In genomic region chr16:18059243-18059642, GRCm38 (mm10) we compare ENCODE assay signal across 27 mouse cellular contexts. TPM values are rescaled to one million over a fixed set of nuclear protein-coding genes. Genes with fewer than 3 reads are reported as not detected.
DNase-seq lines count a peak whose midpoint lies in the region; ATAC-seq lines count a peak whose summit lies in the region.
"Had no signal": no experiment of that assay in that cellular context is flagged by ENCODE, and none has a peak within 500 bp of the region (broad histone marks: within the 10 kb centered on the region; RNA-seq: fewer than 3 reads in every experiment).

No protein-coding gene starts in this region.

- no peaks in the 10 kb centered on the region for H3K36me3 ChIP-seq in embryonic facial prominence, embryonic 10.5 days (replicated peaks)
- H3K36me3 ChIP-seq in forebrain, embryonic 11.5 days (ENCODE audit: control insufficient read depth, insufficient read depth, low read length), result no peaks in the 10 kb centered on the region
- H3K36me3 ChIP-seq: forebrain, embryonic 12.5 days; hindbrain, embryonic 10.5 days; hindbrain, embryonic 15.5 days; midbrain, embryonic 12.5 days; neural tube, embryonic 12.5 days had no signal

- H3K27me3 ChIP-seq in embryonic facial prominence, embryonic 10.5 days (replicated peaks; ENCODE audit: low read depth, poor library complexity, severe bottlenecking), result no peaks in the 10 kb centered on the region
- no peaks in the 10 kb centered on the region for H3K27me3 ChIP-seq in forebrain, embryonic 11.5 days (ENCODE audit: control insufficient read depth, insufficient read depth, low read length)
- H3K27me3 ChIP-seq: forebrain, embryonic 12.5 days; hindbrain, embryonic 15.5 days; midbrain, embryonic 12.5 days; neural tube, embryonic 12.5 days had no signal

- WGBS in embryonic facial prominence, embryonic 10.5 days, result 84% methylated on average over 10 of the region's 10 CpGs
- 82% methylated on average over 10 of the region's 10 CpGs for WGBS in forebrain, embryonic 11.5 days

- no peak for DNase-seq in frontal cortex, postnatal 14 days (ENCODE audit: low spot score in 2 of 2)
- DNase-seq in thymus, postnatal 14 days, result peak; percentile 76
- no peak for DNase-seq in adrenal gland, postnatal 36 days
- no peak for DNase-seq in embryonic facial prominence, embryonic 10.5 days (ENCODE audit: low spot score)
- no peak for DNase-seq in forebrain, embryonic 11.5 days (ENCODE audit: low spot score)
- DNase-seq: adrenal gland, adult 2 months; cerebellum, adult 8-10 months; heart, postnatal 14 days; kidney, adult 11 months; kidney, postnatal 14 days; layer of hippocampus, adult 9-11 months; liver; lung, adult 2 months; lung, postnatal 14 days; right cerebral cortex, adult 18-20 months had no signal

- no peak overlapping the region for H3K9ac ChIP-seq in forebrain, embryonic 11.5 days (ENCODE audit: low read length)
- H3K9ac ChIP-seq: forebrain, embryonic 12.5 days; hindbrain, embryonic 15.5 days; liver, embryonic 14.5 days; midbrain, embryonic 12.5 days; neural tube, embryonic 12.5 days had no signal

- 0 out of 2 replicates have a peak, but pooled peaks cover 7% of the 10 kb centered on the region for H3K4me1 ChIP-seq in embryonic facial prominence, embryonic 10.5 days
- no peaks in the 10 kb centered on the region for H3K4me1 ChIP-seq in forebrain, embryonic 11.5 days (replicated peaks; ENCODE audit: control insufficient read depth, insufficient read depth, low read length)
- H3K4me1 ChIP-seq: forebrain, embryonic 12.5 days; hindbrain, embryonic 10.5 days; hindbrain, embryonic 15.5 days; midbrain, embryonic 12.5 days; neural tube, embryonic 12.5 days had no signal

- ATAC-seq in frontal cortex, adult (ENCODE audit: low TSS enrichment), result peak; percentile 24; the same call in 1 of the 2 replicates
- ATAC-seq in common myeloid progenitor, adult 5-6 weeks (replicated peaks; ENCODE audit: low read depth, poor library complexity, severe bottlenecking), result peak; percentile 54; the same call in 1 of the 2 replicates
- no peak for ATAC-seq in forebrain, embryonic 11.5 days (replicated peaks; ENCODE audit: low FRiP score)
- ATAC-seq: activated CD4-positive, CD25-positive, alpha-beta regulatory T cell, adult 4 months; inflammation-experienced regulatory T-cells, adult 6 months had no signal

- H3K4me3 ChIP-seq in embryonic facial prominence, embryonic 10.5 days, result no peak overlapping the region
- H3K4me3 ChIP-seq in forebrain, embryonic 11.5 days (ENCODE audit: low read depth, low read length), result no peak overlapping the region
- H3K4me3 ChIP-seq: erythroblast, embryonic 14.5 days; forebrain, embryonic 12.5 days; hindbrain, embryonic 10.5 days; hindbrain, embryonic 15.5 days; midbrain, embryonic 12.5 days; myocyte; neural tube, embryonic 12.5 days had no signal

- no peak overlapping the region for H3K4me2 ChIP-seq in forebrain, embryonic 11.5 days (ENCODE audit: low read depth, low read length, severe bottlenecking)
- H3K4me2 ChIP-seq: forebrain, embryonic 12.5 days; hindbrain, embryonic 15.5 days; midbrain, embryonic 12.5 days; neural tube, embryonic 12.5 days had no signal

- no peak overlapping the region for H3K27ac ChIP-seq in embryonic facial prominence, embryonic 10.5 days (replicated peaks)
- H3K27ac ChIP-seq in forebrain, embryonic 11.5 days (ENCODE audit: low read depth, low read length), result no peak overlapping the region
- H3K27ac ChIP-seq: forebrain, embryonic 12.5 days; hindbrain, embryonic 10.5 days; hindbrain, embryonic 15.5 days; liver, embryonic 14.5 days; midbrain, embryonic 12.5 days; neural tube, embryonic 12.5 days had no signal

- H3K9me3 ChIP-seq in embryonic facial prominence, embryonic 10.5 days, result no peaks in the 10 kb centered on the region
- no peaks in the 10 kb centered on the region for H3K9me3 ChIP-seq in forebrain, embryonic 11.5 days (ENCODE audit: control insufficient read depth, low read length)
- H3K9me3 ChIP-seq: forebrain, embryonic 12.5 days; hindbrain, embryonic 10.5 days; hindbrain, embryonic 15.5 days; midbrain, embryonic 12.5 days; neural tube, embryonic 12.5 days had no signal

RNA-seq across cellular contexts. Expression of gene Dgcr6, which starts 6.6 kb away (rescaled TPM):
- 17.8 and 20.9 TPM in 2 replicates for total RNA-seq in common myeloid progenitor, adult 5-6 weeks (2017)
- total RNA-seq in adrenal gland, postnatal 36 days (2021), result 10 to 100 TPM; 55.4 to 85.3 TPM
- polyA plus RNA-seq in embryonic facial prominence, embryonic 10.5 days (2016; fragmentation: Nextera tagmentation; extraction: Ambion mirVana), result 151 and 165 TPM in 2 replicates
- 134 and 148 TPM in 2 replicates for polyA plus RNA-seq in forebrain, embryonic 11.5 days (2014; fragmentation: Nextera tagmentation; extraction: Ambion mirVana)

RNA-seq across cellular contexts. Expression of gene Prodh, which starts 30.8 kb away (rescaled TPM):
- 48.6 and 59.7 TPM in 2 replicates for total RNA-seq in common myeloid progenitor, adult 5-6 weeks (2017)
- total RNA-seq in adrenal gland, postnatal 36 days (2021), result 10 to 100 TPM; 13.1 to 47.7 TPM
- polyA plus RNA-seq in embryonic facial prominence, embryonic 10.5 days (2016; fragmentation: Nextera tagmentation; extraction: Ambion mirVana), result 16.2 and 16.9 TPM in 2 replicates
- polyA plus RNA-seq in forebrain, embryonic 11.5 days (2014; fragmentation: Nextera tagmentation; extraction: Ambion mirVana), result 10.2 and 12.2 TPM in 2 replicates
